Comparison of ENCODE assay signal across 8 mouse cellular contexts in the genomic region with DNA sequence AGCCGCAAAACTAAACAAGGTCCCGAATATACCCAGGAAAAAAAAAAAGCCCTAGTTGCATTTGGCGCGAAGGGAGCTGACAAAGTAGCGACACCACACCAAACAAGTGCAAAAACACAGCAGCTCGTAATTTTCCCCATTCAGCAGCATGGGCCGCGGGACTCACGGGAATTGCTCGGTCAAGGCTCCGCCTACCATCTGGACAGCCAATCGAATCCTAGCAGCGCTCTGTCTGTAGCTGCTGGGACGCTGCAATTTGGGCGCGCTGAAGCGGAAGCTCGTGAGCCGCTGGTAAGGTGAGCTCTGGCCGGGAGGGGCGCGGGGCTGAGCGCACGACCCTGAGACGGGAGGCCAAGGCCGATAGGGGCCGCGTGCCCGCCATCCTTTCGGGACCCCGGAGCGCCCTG. TPM values are rescaled to one million over a fixed set of nuclear protein-coding genes. Genes with fewer than 3 reads are reported as not detected.
DNase-seq lines count a peak whose midpoint lies in the region; ATAC-seq and TF ChIP-seq lines count a peak whose summit lies in the region.

A gene (plus strand): TSS at position 231 of the 407 bp plus-strand sequence.

- no peaks in the 10 kb centered on the region for H3K9me3 ChIP-seq in hindbrain, embryonic 13.5 days

- peaks cover 11% of the 10 kb centered on the region for H3K36me3 ChIP-seq in hindbrain, embryonic 13.5 days

- peak within 1 kb of the TSS; percentile 83 for H3K9ac ChIP-seq in hindbrain, embryonic 13.5 days

- H3K4me3 ChIP-seq in hindbrain, embryonic 13.5 days: peak within 1 kb of the TSS; percentile 71

- DNase-seq in Patski (ENCODE audit: low read depth, low spot score): peak; percentile 41
- peak; percentile 92 to 93 for DNase-seq in cerebellum, postnatal 14 days
- DNase-seq in frontal cortex, postnatal 14 days (ENCODE audit: low spot score in 2 of 2): peak; percentile 71 to 82
- DNase-seq in layer of hippocampus, postnatal 25 days (ENCODE audit: extremely low spot score in 1 of 2, low spot score in 1 of 2): peak; percentile 57 to 68
- peak; percentile 90 for DNase-seq in lung, postnatal 25 days (ENCODE audit: low spot score)
- peak; percentile 94 for DNase-seq in retina, embryonic 14.5 days (ENCODE audit: low spot score)
- peak; percentile 89 for DNase-seq in thymus, postnatal 4 days

- H3K4me2 ChIP-seq in hindbrain, embryonic 13.5 days: peak within 1 kb of the TSS; percentile 63

- H3K27ac ChIP-seq in hindbrain, embryonic 13.5 days: peak within 1 kb of the TSS; percentile 77

- ATAC-seq in Patski: peak; percentile 99
- peak; percentile 99 for ATAC-seq in hindbrain, embryonic 13.5 days (ENCODE audit: low FRiP score)

- H3K4me1 ChIP-seq in hindbrain, embryonic 13.5 days (replicated peaks): peaks cover 15% of the 10 kb centered on the region

- POLR2A ChIA-PET in Patski (lab: Charles Lee): no interaction called here

- WGBS in hindbrain, embryonic 13.5 days: under 1% methylated on average over 32 of the region's 32 CpGs

- no peaks in the 10 kb centered on the region for H3K27me3 ChIP-seq in Patski
- H3K27me3 ChIP-seq in hindbrain, embryonic 13.5 days: no peaks in the 10 kb centered on the region

- TF ChIP-seq CTCF in Patski (IDR thresholded peaks at IDR 0.05): no peak

- CTCF ChIA-PET in Patski (lab: Charles Lee): interaction anchor here (0.6 to 1.6 kb wide), 4 partner anchors 9 to 217 kb away, joined by 3 to 5 read pairs (median 3); no protein-coding TSS in a partner anchor

- in situ Hi-C loops in Patski (cut with MboI; ENCODE audit: low pct_unique_long_range_greater_than_20kb): no loop called here

RNA-seq across cellular contexts. Expression of the gene that starts here (rescaled TPM):
- polyA plus RNA-seq in Patski (2021): 35.8 TPM
- 27.7 and 31.5 TPM in 2 replicates for polyA plus RNA-seq in hindbrain, embryonic 13.5 days (2015; fragmentation: Nextera tagmentation; extraction: Ambion mirVana)
- total RNA-seq in layer of hippocampus, postnatal 25 days (2021): 10 to 100 TPM; 19.6 to 21.3 TPM

Comparison
In these comparisons a context has a peak if more than half of its experiments do, and no peak if none do; other contexts are left out.
1. Peak in every context shown above with its lines: DNase-seq, ATAC-seq, H3K4me3 ChIP-seq and H3K27ac ChIP-seq.
2. DNase-seq: peak in every context shown above with its lines; median percentile 94 in retina, embryonic 14.5 days; 92 in cerebellum, postnatal 14 days; 90 in lung, postnatal 25 days; 89 in thymus, postnatal 4 days; 76 in frontal cortex, postnatal 14 days; 62 in layer of hippocampus, postnatal 25 days; 41 in Patski.